Mouse (Mus musculus): ENCODE results near the gene Zfp952.
A peak's percentile ranks its signal among the peaks of the same experiment; 100 is the strongest.
"Not testable (repeated sequence)": the region's sequence is repeated elsewhere in the genome, so short reads cannot be mapped to it uniquely, and the experiment has no call there.

Zfp952 gene

DNA sequence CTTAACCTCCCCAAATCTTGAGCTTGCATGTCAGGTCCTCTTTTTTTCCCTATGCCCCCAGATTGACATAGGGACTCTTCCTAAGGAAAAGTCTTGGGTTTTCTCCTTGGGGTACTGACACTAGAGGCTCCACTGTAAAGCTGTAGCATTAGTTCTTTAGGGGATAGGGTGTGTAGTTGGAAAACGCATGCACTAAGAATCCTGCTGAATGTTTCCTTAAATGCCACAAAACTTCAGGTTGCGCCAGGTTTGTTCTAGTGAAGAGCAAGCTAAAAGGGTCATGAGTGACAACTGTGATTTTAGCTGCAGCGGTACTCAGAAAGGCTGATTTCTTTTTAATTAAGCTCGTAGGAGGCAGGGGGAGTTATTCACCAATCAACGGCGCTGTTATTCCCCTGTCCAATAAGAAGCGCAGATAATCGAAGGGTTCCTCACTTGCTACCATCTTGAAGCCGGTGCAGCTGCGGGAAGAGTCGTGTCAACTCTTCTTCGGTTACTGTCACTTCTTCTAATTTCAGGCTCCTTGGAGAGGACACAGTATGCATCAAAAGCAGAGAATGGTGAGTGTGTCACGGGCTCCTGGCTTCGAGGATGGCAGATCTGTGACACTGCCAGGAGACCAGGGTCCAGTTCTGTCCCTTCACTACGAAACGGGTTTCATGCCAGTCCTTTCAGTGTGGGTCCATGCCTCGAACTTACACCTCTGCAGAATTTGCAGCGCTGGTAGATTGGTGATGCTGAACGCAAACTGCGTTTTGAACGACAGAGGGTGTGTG, at the start of gene Zfp952:
Gene Zfp952, plus strand, starts transcription at position 431 of the 776 bp plus-strand sequence.
- DNase-seq, result peak; percentile 81

DNA sequence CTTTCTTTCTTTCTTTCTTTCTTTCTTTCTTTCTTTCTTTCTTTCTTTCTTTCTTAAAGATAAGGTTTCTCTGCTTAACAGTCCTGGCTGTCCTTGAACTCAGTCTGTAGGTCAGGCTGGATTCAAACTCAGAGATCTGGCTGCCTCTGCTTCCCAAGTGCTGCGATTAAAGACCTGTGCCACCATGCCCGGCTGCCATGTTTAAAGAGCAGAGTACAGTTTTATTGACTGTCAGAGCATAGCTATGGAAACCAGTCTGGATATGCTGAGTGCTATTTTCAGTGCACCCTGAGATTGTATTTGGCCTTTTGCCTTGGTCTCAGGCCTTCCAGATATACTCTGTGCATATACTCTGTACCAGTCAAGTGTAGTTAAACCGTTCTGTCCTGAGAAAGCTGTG, 49.3 kb upstream of the Zfp952 start:
- DNase-seq, result no peak

DNA sequence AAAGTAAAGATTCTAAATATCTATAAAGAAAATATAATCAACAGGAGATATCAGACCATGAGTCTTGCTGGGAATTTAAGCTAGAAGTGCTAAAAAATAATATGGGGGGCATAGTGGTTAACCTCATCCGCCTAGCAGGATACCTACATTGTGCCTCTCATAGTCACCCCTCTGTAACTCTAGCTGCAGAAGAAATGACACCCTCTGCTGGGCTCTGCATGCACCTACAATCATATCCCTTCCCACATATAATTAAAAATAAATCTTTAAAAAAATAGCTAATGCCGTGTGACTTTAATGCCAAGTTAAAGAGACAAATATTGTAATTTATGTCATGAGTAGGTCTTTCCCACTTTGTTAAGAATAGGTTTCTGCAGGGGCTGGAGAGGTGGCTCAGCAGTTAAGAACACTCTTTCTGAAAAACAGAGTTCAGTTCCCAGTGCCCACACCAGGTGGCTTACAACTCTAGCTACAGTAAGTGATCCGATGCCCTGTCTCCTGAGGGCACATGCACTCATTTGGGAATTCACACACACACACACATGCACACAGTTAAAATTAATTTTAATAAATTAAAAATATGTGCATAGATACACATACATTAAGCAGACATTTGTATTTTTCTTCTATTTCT, 48.4 kb upstream of the Zfp952 start:
- no peak for DNase-seq

- peak; percentile 29 for DNase-seq
These were observed 46.2 kb upstream of the Zfp952 start for GRCm38 (mm10) chr17:32946716-32947115.

DNA sequence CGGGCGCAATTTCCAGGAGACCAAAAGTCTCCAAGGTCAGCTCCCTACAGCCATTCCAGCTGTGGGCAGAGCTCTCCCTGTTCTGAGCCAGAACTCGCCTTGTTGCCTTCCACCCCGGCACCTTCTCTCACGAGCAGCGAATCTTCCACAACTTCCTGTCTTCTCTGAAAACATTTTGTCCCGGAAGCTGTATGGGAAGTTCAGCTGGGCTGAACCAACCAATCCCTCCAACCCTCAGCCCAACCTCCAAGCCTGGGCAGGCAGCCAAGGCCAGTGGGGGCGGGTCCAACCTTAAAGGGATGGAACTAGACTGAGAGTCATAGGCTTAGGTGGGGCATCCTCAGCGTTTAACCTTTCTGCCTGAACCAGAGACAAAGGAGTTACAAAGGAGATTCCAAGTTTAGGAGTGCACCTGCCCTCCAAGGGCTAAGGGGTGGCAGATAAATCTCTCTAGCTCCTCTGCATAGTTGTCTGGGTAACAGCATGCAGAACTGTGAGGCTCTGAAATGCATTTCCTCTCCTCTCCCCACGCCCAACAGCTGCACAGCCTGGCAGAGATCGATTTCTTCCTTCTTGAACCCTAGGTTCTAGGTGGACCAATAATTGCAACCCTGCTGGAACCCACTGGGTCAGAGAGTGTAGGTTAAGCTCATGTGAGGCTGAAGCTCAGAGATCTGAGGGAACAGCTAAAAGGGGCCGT, 45.6 kb upstream of the Zfp952 start, which contains the start of gene Cyp4f13:
Gene Cyp4f13, minus strand, starts transcription at position 188 of the 700 bp plus-strand sequence.
- DNase-seq, result peak; percentile 94

- no peak for DNase-seq
These were observed 42.8 kb upstream of the Zfp952 start for GRCm38 (mm10) chr17:32950136-32950535.

DNA sequence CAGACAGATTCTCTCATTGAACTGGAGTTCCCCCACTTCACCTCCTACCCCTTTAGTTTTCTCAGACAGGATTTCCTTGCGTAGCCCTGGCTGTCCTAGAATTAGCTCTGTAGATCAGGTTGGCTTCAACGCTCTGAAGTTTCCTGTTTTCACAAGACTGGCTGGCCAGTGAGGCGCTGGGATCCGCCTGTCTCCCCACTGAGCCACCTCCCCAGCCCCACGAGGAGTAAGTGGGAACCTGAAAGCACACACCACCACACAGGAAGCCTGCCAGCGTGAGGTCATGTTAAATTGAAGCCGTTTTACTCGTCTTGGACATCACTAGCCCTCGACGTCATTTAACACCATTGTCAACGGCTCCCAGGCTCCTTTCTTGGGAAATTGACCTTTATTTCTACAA, 41.9 kb upstream of the Zfp952 start:
- no peak for DNase-seq

- peak; percentile 87 for DNase-seq
These were observed 41.5 kb upstream of the Zfp952 start for GRCm38 (mm10) chr17:32951441-32951840.

- DNase-seq, result no peak
These were observed 27.7 kb upstream of the Zfp952 start for GRCm38 (mm10) chr17:32965253-32965622.

GRCm38 (mm10) chr17:32965623-32966290, 27.2 kb upstream of the Zfp952 start, which contains the start of gene Zfp472:
Gene Zfp472 (plus strand): TSS chr17:32965814.
- peak; percentile 91 for DNase-seq

GRCm38 (mm10) chr17:32981361-32981760, 11.6 kb upstream of the Zfp952 start:
- DNase-seq, result no peak

DNA sequence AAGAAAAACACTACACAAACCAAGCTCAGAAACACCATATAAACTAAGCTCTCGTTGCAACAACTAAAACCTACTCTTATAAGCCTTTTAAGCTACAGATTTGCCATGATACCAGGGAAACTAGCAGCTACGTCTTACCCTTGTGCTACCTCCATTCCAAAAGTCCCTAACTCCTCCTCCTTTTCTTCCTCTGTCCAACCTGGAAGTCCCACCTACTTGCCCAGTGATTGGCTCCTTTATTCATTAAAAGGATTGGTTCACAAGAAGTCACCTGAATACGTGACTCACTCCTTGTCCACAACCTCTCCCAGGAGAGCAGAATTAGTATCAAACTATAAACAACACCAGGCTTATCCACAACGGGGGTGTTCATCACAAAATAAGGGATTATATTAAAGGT, 6.6 kb upstream of the Zfp952 start:
- no peak for DNase-seq

GRCm38 (mm10) chr17:32991965-32992698, 797 bp upstream of the Zfp952 start:
- DNase-seq, result peak; percentile 53

DNA sequence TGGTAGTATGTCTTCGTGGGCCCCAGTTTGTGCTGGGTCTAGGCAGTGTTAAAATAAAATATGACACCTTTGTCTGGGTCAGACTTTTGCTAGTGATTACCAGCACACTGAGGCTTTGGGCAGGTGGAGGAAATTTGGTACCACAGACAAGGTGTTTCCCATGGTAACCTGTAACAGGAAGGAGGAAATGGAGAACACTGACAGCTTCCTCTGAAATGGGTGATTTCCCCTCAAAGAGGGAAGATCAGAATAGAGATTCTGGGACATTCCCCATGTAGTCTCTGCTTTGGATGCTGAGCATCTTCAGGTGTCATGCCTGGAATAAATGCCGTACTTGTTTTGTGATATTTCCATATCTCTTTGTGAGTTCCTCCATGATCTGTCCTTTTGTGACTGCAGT, 5.6 kb downstream of the Zfp952 start:
- no peak for DNase-seq

- peak; percentile 41 for DNase-seq
These were observed 15.4 kb downstream of the Zfp952 start for GRCm38 (mm10) chr17:33008337-33008736.

GRCm38 (mm10) chr17:33020434-33020833, 27.5 kb downstream of the Zfp952 start:
- not testable (repeated sequence) for DNase-seq

- no peak for DNase-seq
These were observed 39.4 kb downstream of the Zfp952 start for GRCm38 (mm10) chr17:33032376-33032775.

GRCm38 (mm10) chr17:33032900-33033891, 40.3 kb downstream of the Zfp952 start, which contains the start of gene Zfp763:
Gene Zfp763 (minus strand): TSS chr17:33033402.
- DNase-seq, result peak; percentile 70
